Mouse (Mus musculus) lung, adult 2 months (tissue): Measurements from ENCODE around the gene Rtp4. TPM values are rescaled to one million over a fixed set of nuclear protein-coding genes. Genes with fewer than 3 reads are reported as not detected.

ENCODE experiments used
- DNase-seq: peaks from one replicate; pipeline ENCODE4 v3.0.0; 2022
- H3K4me1 ChIP-seq: fragments of 200-500 bp; 2 replicates; pipeline ENCODE4 v1.6.1; 2011; ENCODE audit warnings: low read length; ENCODE audit not compliant: control insufficient read depth, insufficient read depth
- H3K4me3 ChIP-seq: fragments of 200-500 bp; replicated peaks from 2 replicates; pipeline ENCODE3; 2011; ENCODE audit warnings: low read depth, mild to moderate bottlenecking, control low read depth, low read length; ENCODE audit errors: extremely low read depth
- CTCF ChIP-seq: fragments of 200-500 bp; IDR thresholded peaks from 2 replicates; pipeline ENCODE4 v1.5.1; 2011; ENCODE audit warnings: mild to moderate bottlenecking, low read length, control low read depth; ENCODE audit not compliant: insufficient read depth
- POLR2A ChIP-seq: fragments of 200-500 bp; IDR thresholded peaks from 2 replicates; pipeline ENCODE4 v1.6.1; 2011; ENCODE audit warnings: low read depth, mild to moderate bottlenecking, control low read depth, low read length, borderline replicate concordance; ENCODE audit errors: extremely low read depth
- WGBS: fragments of 180-500 bp; shearing (Covaris S2); methylation state at CpG from one replicate; pipeline ENCODE4 v1.1.7; 2018; 5-methylcytosine and 5-hydroxymethylcytosine counted together
- polyA plus RNA-seq: library from polyadenylated mRNA; depleted of rRNA; stranded (reverse); fragments of >200 nt; gene quantifications from 2 replicates; pipeline ENCODE4 v1.2.3, GENCODE M21; 2012; rRNA removed

Rtp4 gene
- 11.5 and 21.3 TPM in 2 replicates for polyA plus RNA-seq

GRCm38 (mm10) chr16:23520235-23520871 lies at the start of gene Rtp4, which contains the start of gene Masp1:
Gene Rtp4, plus strand, starts transcription at chr16:23520291.
Gene Masp1, minus strand, starts transcription at chr16:23520815.
- Histone ChIP-seq H3K4me3 (no peak within 1 kb of the TSS), H3K4me1 (peaks cover 4% of the 10 kb centered on the region)
- TF ChIP-seq CTCF (no peak), POLR2A (no peak)
- DNase-seq, result no peak
- 10% methylated on average over 12 of the region's 12 CpGs for WGBS

- 86% methylated on average over 6 of the region's 6 CpGs for WGBS
- Histone ChIP-seq H3K4me3 (no peak overlapping the region), H3K4me1 (no peaks in the 10 kb centered on the region)
- TF ChIP-seq POLR2A (no peak), CTCF (no peak)
- no peak for DNase-seq
These were observed 48.5 kb upstream of the Rtp4 start for GRCm38 (mm10) chr16:23471551-23471950.

GRCm38 (mm10) chr16:23472046-23472445 lies 48.0 kb upstream of the Rtp4 start:
- Histone ChIP-seq H3K4me1 (no peaks in the 10 kb centered on the region), H3K4me3 (no peak overlapping the region)
- TF ChIP-seq POLR2A, result no peak
- TF ChIP-seq CTCF, result no peak
- 56% methylated on average over 3 of the region's 3 CpGs for WGBS
- no peak for DNase-seq

- Histone ChIP-seq H3K4me1 (no peaks in the 10 kb centered on the region), H3K4me3 (no peak overlapping the region)
- TF ChIP-seq CTCF (no peak), POLR2A (no peak)
- 92% methylated on average over 4 of the region's 4 CpGs for WGBS
- DNase-seq, result no peak
These were observed 44.4 kb upstream of the Rtp4 start for GRCm38 (mm10) chr16:23475651-23476050.

- H3K4me3 ChIP-seq, result no peak overlapping the region
- no peaks in the 10 kb centered on the region for H3K4me1 ChIP-seq
- no peak for DNase-seq
- TF ChIP-seq POLR2A (no peak), CTCF (no peak)
These were observed 43.5 kb upstream of the Rtp4 start for GRCm38 (mm10) chr16:23476598-23476997.

GRCm38 (mm10) chr16:23479872-23480603 lies 40.1 kb upstream of the Rtp4 start:
- TF ChIP-seq POLR2A (no peak), CTCF (no peak)
- Histone ChIP-seq H3K4me3 (no peak overlapping the region), H3K4me1 (no peaks in the 10 kb centered on the region)
- DNase-seq, result no peak
- WGBS, result 79% methylated on average over 7 of the region's 7 CpGs

GRCm38 (mm10) chr16:23482218-23482617 lies 37.9 kb upstream of the Rtp4 start:
- Histone ChIP-seq H3K4me3 (no peak overlapping the region), H3K4me1 (no peaks in the 10 kb centered on the region)
- DNase-seq, result no peak
- TF ChIP-seq CTCF (no peak), POLR2A (no peak)
- 95% methylated on average over 3 of the region's 3 CpGs for WGBS

GRCm38 (mm10) chr16:23482846-23483245 lies 37.2 kb upstream of the Rtp4 start:
- no peak for DNase-seq
- no peaks in the 10 kb centered on the region for H3K4me1 ChIP-seq
- no peak for TF ChIP-seq CTCF
- TF ChIP-seq POLR2A, result no peak
- no peak overlapping the region for H3K4me3 ChIP-seq
- 95% methylated on average over 12 of the region's 12 CpGs for WGBS

GRCm38 (mm10) chr16:23483292-23483691 lies 36.8 kb upstream of the Rtp4 start:
- 74% methylated on average over 10 of the region's 10 CpGs for WGBS

GRCm38 (mm10) chr16:23492783-23493182 lies 27.3 kb upstream of the Rtp4 start:
- TF ChIP-seq POLR2A, result no peak
- no peak for TF ChIP-seq CTCF
- 84% methylated on average over 4 of the region's 4 CpGs for WGBS
- H3K4me1 ChIP-seq, result peaks cover 5% of the 10 kb centered on the region
- no peak for DNase-seq
- no peak overlapping the region for H3K4me3 ChIP-seq

More at GRCm38 (mm10) chr16:23483292-23483691, 36.8 kb upstream of the Rtp4 start:
- H3K4me1 ChIP-seq, result no peaks in the 10 kb centered on the region
- TF ChIP-seq CTCF (no peak), POLR2A (no peak)
- H3K4me3 ChIP-seq, result no peak overlapping the region
- no peak for DNase-seq
